Mouse (Mus musculus) liver, embryonic 11.5 days (tissue): ENCODE data around the gene Pole2. TPM values are rescaled to one million over a fixed set of nuclear protein-coding genes. Genes with fewer than 3 reads are reported as not detected.
A peak's percentile ranks its signal among the peaks of the same experiment; 100 is the strongest.
"Not testable (repeated sequence)": the region's sequence is repeated elsewhere in the genome, so short reads cannot be mapped to it uniquely, and the experiment has no call there.

ENCODE experiments used
- ATAC-seq: fragments of 200-750 bp; cut with Nextera tagmentation; replicated peaks from 2 replicates; pipeline ENCODE4 v1.8.0; 2017; ENCODE audit warnings: moderate number of reproducible peaks, mild to moderate bottlenecking, moderate TSS enrichment, moderate library complexity; ENCODE audit not compliant: low FRiP score
- DNase-seq: peaks from one replicate; pipeline ENCODE4 v3.0.0-alpha.2; 2017; ENCODE audit warnings: low spot score
- H3K27ac ChIP-seq: fragments of 300-500 bp; sonication (generic); 2 replicates; pipeline ENCODE4 v1.5.1; 2014; ENCODE audit warnings: mild to moderate bottlenecking, low read depth, low read length, control low read depth
- H3K27me3 ChIP-seq: fragments of 300-500 bp; sonication (generic); replicated peaks from 2 replicates; pipeline ENCODE4 v1.6.1; 2014; ENCODE audit warnings: low read length, mixed read lengths; ENCODE audit not compliant: control insufficient read depth, insufficient read depth
- H3K36me3 ChIP-seq: fragments of 300-500 bp; sonication (generic); 2 replicates; pipeline ENCODE4 v1.6.1; 2014; ENCODE audit warnings: mild to moderate bottlenecking, low read length, moderate library complexity, mixed read lengths; ENCODE audit not compliant: control insufficient read depth, insufficient read depth
- H3K4me1 ChIP-seq: fragments of 300-500 bp; sonication (generic); replicated peaks from 2 replicates; pipeline ENCODE4 v1.6.1; 2014; ENCODE audit warnings: low read length, mixed read lengths; ENCODE audit not compliant: control insufficient read depth, insufficient read depth
- H3K4me2 ChIP-seq: fragments of 300-500 bp; sonication (generic); 2 replicates; pipeline ENCODE4 v1.6.1; 2014; ENCODE audit warnings: mild to moderate bottlenecking, control low read depth, moderate library complexity
- H3K4me3 ChIP-seq: fragments of 300-500 bp; sonication (generic); 2 replicates; pipeline ENCODE4 v1.5.1; 2014; ENCODE audit warnings: low read depth, low read length, control low read depth
- H3K9ac ChIP-seq: fragments of 300-500 bp; sonication (generic); 2 replicates; pipeline ENCODE4 v1.6.1; 2014; ENCODE audit warnings: low read depth, low read length, control low read depth
- H3K9me3 ChIP-seq: fragments of 300-500 bp; sonication (generic); 2 replicates; pipeline ENCODE4 v1.6.1; 2016; ENCODE audit warnings: low read length, inconsistent platforms, mixed read lengths; ENCODE audit not compliant: control insufficient read depth
- WGBS: fragments of 180-500 bp; shearing (Covaris S2); extraction: QIAGEN DNeasy Blood & Tissue Kit; methylation state at CpG from one replicate; pipeline ENCODE4 v1.1.7; 2014; 5-methylcytosine and 5-hydroxymethylcytosine counted together
- microRNA-seq: library from miRNA; unstranded; fragments of <30 nt; microRNA quantifications from one replicate; pipeline ENCODE4, GENCODE M21; 2017; ENCODE audit warnings: borderline number of aligned reads
- polyA plus RNA-seq: library from polyadenylated mRNA; unstranded; fragments of >200 nt; fragmentation: Nextera tagmentation; extraction: Ambion mirVana; gene quantifications from 2 replicates; pipeline ENCODE4 v1.2.1, GENCODE M21; 2014

Gene Pole2
- polyA plus RNA-seq, 1 experiment from 2014 or later: 42.5 TPM

DNA sequence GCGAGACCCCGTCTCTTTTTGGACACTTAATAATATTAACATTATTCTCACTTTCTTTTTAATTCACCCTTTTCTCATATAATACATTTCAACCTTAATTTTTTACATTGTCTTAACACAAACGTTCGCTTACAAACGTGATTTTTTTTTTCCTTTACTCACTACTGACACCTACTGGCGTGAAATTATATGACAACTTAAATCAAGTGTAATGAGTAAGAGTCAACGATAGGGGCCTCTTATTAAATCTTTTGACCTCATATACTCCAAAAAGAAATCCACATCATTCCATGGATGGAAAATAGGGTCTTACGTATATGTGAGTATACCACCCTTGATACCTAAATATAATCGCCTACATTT is 68.4 kb downstream of the Pole2 start:
- no peak overlapping the region for H3K27ac ChIP-seq
- no peaks in the 10 kb centered on the region for H3K9me3 ChIP-seq
- no peak for DNase-seq

DNA sequence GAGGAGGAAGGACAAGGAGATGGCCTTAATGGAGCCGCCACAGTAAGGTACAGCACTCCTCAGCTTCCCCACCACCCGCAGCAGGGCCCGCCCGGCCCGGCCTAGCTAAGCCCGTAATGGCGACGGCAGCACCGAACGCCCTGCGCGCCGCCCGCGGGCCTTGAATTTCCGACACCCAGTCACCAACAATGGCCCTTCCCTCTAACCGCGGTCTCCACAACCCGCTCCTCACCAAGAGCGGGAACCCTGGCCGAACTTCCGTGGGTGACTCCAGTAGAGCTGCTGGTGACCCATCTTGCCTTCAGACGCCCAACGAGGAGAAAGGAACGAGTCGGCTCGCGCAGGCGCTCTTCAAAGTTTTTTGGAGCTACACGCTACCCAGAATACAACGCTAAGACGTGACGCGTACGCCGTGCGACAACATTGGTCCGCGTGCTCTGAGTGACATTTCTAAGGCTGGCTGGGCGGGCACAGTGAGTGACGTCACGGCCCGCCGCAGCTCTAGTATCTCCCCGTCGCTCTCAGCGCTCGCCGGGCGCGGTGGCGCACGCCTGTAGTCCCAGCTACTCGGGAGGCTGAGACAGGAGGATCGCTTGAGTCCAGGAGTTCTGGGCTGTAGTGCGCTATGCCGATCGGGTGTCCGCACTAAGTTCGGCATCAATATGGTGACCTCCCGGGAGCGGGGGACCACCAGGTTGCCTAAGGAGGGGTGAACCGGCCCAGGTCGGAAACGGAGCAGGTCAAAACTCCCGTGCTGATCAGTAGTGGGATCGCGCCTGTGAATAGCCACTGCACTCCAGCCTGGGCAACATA is 69.0 kb downstream of the Pole2 start, which contains the start of gene Rps29:
TSS of gene Rps29 (minus strand) at position 422 of the 813 bp plus-strand sequence.
- ATAC-seq: peak; percentile 96
- WGBS: under 1% methylated on average over 58 of the region's 68 CpGs

More for the DNA sequence above, 68.4 kb downstream of the Pole2 start:
- no peaks in the 10 kb centered on the region for H3K27me3 ChIP-seq
- peaks cover 12% of the 10 kb centered on the region; the same call in 1 of the 2 replicates for H3K4me1 ChIP-seq
- 3% methylated on average over 9 of the region's 9 CpGs for WGBS
- H3K4me2 ChIP-seq: peak overlapping the region; percentile 55
- H3K36me3 ChIP-seq: peaks cover 12% of the 10 kb centered on the region
- H3K9ac ChIP-seq: no peak overlapping the region
- ATAC-seq: no peak
- H3K4me3 ChIP-seq: peak overlapping the region; percentile 28; the same call in 1 of the 2 replicates

DNA sequence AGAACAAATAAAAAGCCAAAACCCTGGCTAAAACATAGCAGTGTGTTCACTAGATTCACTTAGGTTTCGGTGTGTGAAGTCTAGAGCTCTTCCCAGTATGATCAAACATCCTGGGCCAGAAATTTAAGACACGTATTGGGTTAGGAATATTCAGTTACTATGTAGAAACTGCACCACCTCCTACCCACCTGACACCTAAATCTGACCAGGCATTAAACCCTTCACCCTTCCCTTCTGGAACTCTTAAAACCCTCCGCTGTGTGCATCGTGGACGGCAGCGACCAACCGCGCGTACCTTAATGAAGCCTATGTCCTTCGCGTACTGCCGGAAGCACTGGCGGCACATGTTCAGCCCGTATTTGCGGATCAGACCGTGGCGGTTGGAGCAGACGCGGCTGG is 69.6 kb downstream of the Pole2 start:
- peaks cover 12% of the 10 kb centered on the region for H3K36me3 ChIP-seq
- no peaks in the 10 kb centered on the region for H3K9me3 ChIP-seq
- peak; percentile 46 for DNase-seq
- WGBS: under 1% methylated on average over 19 of the region's 19 CpGs
- H3K4me3 ChIP-seq: peak overlapping the region; percentile 77
- 0 out of 2 replicates have a peak, but pooled peaks have one; percentile 0 for ATAC-seq
- no peaks in the 10 kb centered on the region for H3K27me3 ChIP-seq
- H3K27ac ChIP-seq: peak overlapping the region; percentile 90
- H3K9ac ChIP-seq: peak overlapping the region; percentile 97
- H3K4me2 ChIP-seq: peak overlapping the region; percentile 77
- peaks cover 12% of the 10 kb centered on the region; the same call in 1 of the 2 replicates for H3K4me1 ChIP-seq

More for the DNA sequence above, 69.0 kb downstream of the Pole2 start, which contains the start of gene Rps29:
- Histone ChIP-seq H3K27ac (peak within 1 kb of the TSS; percentile 90), H3K4me2 (peak within 1 kb of the TSS; percentile 77), H3K4me1 (peaks cover 12% of the 10 kb centered on the region; the same call in 1 of the 2 replicates), H3K4me3 (peak within 1 kb of the TSS; percentile 77), H3K36me3 (peaks cover 12% of the 10 kb centered on the region), H3K9ac (peak within 1 kb of the TSS; percentile 97)
- H3K27me3 ChIP-seq, H3K9me3 ChIP-seq: not testable (repeated sequence)
- DNase-seq: peak; percentile 100

DNA sequence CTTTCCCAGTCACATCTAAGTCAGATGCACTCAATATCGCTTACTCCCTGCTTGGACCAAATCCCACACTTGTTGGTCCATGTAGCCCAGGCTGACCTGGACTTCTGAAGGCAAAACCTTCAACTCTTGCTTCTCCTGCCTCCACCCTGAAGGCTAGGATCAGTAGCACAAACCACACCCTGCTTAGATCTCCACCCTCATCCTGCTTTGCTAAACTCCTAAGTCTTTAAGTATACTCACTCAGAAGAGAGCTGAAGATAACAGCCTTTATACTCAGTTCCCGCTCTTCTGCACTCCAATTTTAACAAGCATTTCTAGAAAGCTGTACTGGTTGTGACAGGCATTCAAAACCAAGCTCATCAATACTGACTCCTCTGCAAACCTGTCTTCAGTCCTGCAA is 70.9 kb downstream of the Pole2 start:
- Histone ChIP-seq H3K4me2 (peak overlapping the region; percentile 77), H3K27ac (peak overlapping the region; percentile 90), H3K9me3 (no peaks in the 10 kb centered on the region), H3K4me3 (peak overlapping the region; percentile 77), H3K36me3 (peaks cover 12% of the 10 kb centered on the region), H3K9ac (peak overlapping the region; percentile 97), H3K4me1 (peaks cover 12% of the 10 kb centered on the region; the same call in 1 of the 2 replicates), H3K27me3 (no peaks in the 10 kb centered on the region)
- no peak for ATAC-seq
- DNase-seq: no peak
- WGBS: 81% methylated on average over 2 of the region's 2 CpGs

DNA sequence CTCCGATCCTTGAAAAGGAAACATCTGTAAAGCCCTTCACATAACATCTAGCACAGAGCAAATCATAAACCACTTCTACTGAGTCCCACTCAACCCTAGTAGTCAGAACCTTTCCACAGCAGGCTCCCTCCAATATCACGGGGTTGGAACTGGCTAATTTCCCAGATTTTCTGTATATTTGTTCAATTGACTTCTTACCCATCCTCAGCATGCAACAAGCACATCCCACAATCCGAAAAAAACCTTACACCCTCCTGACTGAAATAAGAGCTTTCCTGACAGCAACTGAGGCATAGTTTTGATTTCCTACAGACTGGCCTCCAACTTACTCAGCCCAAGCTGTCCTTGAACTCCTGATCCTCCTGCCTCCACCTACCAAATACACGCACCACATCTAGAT is 71.6 kb downstream of the Pole2 start:
- Histone ChIP-seq H3K27ac (no peak overlapping the region), H3K4me2 (no peak overlapping the region), H3K9me3 (no peaks in the 10 kb centered on the region), H3K4me3 (no peak overlapping the region), H3K27me3 (no peaks in the 10 kb centered on the region), H3K9ac (no peak overlapping the region), H3K4me1 (peaks cover 12% of the 10 kb centered on the region; the same call in 1 of the 2 replicates), H3K36me3 (peaks cover 12% of the 10 kb centered on the region)
- ATAC-seq (no peak), DNase-seq (no peak)
- WGBS: 73% methylated on average over 4 of the region's 4 CpGs

DNA sequence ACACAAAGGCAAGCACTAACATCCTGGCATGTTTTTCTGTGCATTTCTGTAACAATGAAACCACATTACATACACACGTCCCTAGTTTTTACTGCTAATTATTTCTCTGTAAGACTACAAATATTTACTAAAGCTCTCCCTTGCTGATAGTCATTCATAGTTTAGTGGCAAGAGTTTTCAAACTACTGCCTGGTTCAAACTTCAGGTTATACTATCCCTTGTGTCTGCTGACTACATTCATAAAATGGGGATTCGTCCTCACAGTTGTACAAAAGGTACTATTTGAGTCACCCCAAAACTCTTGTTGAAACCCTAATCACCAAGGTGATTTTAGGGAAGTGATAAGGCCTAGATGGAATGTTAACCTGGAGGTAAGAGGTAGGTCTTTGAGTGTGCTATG is 72.1 kb downstream of the Pole2 start:
- 70% methylated on average over 2 of the region's 2 CpGs for WGBS

More for the DNA sequence above, 72.1 kb downstream of the Pole2 start:
- no peaks in the 10 kb centered on the region for H3K9me3 ChIP-seq
- no peak overlapping the region for H3K4me3 ChIP-seq
- H3K36me3 ChIP-seq: peaks cover 12% of the 10 kb centered on the region
- peaks cover 12% of the 10 kb centered on the region; the same call in 1 of the 2 replicates for H3K4me1 ChIP-seq
- no peaks in the 10 kb centered on the region for H3K27me3 ChIP-seq
- H3K9ac ChIP-seq: no peak overlapping the region
- H3K27ac ChIP-seq: no peak overlapping the region
- no peak overlapping the region for H3K4me2 ChIP-seq
- ATAC-seq (no peak), DNase-seq (no peak)

Small RNA genes within 50 kb of the gene (microRNA-seq; reads per million reads assigned to microRNA genes)
- gene Gm47287 (not detected), gene Gm47295 (1.8 reads per million)

Other genes starting within 250 kb of the Pole2 start
- 1,745 and 1,937 TPM in 2 replicates for gene Rps29, start 69.0 kb downstream of the Pole2 start, polyA plus RNA-seq
- 28.5 and 33.5 TPM in 2 replicates for gene Lrr1, start 59.4 kb downstream of the Pole2 start, polyA plus RNA-seq
- 999 and 1,044 TPM in 2 replicates for gene Rpl36al, start 44.1 kb downstream of the Pole2 start, polyA plus RNA-seq
- 44.9 and 50.7 TPM in 2 replicates for gene Mgat2, start 44.0 kb downstream of the Pole2 start, polyA plus RNA-seq
- gene Gm49383, start 31.1 kb downstream of the Pole2 start, polyA plus RNA-seq: 28.6 and 29.8 TPM in 2 replicates
- 12.2 and 14.0 TPM in 2 replicates for gene Dnaaf2, start 29.8 kb downstream of the Pole2 start, polyA plus RNA-seq
- 35.5 and 37.9 TPM in 2 replicates for gene Gm49384, start 23.9 kb downstream of the Pole2 start, polyA plus RNA-seq
- gene Klhdc1, start 13.0 kb upstream of the Pole2 start, polyA plus RNA-seq: 5.7 and 5.8 TPM in 2 replicates
- gene Klhdc2, start 68.5 kb upstream of the Pole2 start, polyA plus RNA-seq: 146 and 152 TPM in 2 replicates
- gene Nemf, start 129.0 kb upstream of the Pole2 start, polyA plus RNA-seq: 74.7 and 81.7 TPM in 2 replicates
- gene Arf6, start 144.0 kb upstream of the Pole2 start, polyA plus RNA-seq: 65.1 and 68.1 TPM in 2 replicates
- gene Gm9887, start 144.3 kb upstream of the Pole2 start, polyA plus RNA-seq: 1.3 and 1.7 TPM in 2 replicates